Mouse (Mus musculus) WW6 (cell line): ENCODE measurements around the gene Auts2.

Experiments
- DNase-seq: peaks from one replicate; pipeline ENCODE4 v3.0.0-alpha.2; 2013; ENCODE audit warnings: low read depth, low spot score

Auts2 gene

GRCm38 (mm10) chr5:132500817-132501231 lies 42.3 kb downstream of the Auts2 start:
- DNase-seq: no peak

DNA sequence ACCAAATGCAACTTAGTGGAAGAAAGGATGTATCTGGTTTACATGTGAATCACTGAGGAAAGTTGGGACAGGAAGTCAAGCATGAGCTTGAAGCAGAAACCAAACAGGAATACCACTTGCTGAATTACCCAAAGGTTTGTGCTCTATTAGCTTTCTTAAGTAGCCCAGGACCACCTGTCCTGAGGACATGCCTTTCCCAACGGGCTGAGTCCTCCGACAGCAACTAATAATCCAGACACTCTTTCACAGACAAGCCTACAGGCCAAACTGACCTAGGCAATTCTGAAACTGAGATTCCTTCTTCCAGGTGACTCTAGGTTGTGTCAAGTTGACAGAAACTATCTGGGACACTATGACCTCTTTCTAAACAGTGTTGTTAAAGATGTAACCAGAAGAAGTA lies 44.2 kb downstream of the Auts2 start:
- no peak for DNase-seq

GRCm38 (mm10) chr5:132498045-132498444 lies 45.1 kb downstream of the Auts2 start:
- no peak for DNase-seq

GRCm38 (mm10) chr5:132492793-132493192 lies 50.4 kb downstream of the Auts2 start:
- DNase-seq: no peak

GRCm38 (mm10) chr5:132492040-132492439 lies 51.1 kb downstream of the Auts2 start:
- no peak for DNase-seq

DNA sequence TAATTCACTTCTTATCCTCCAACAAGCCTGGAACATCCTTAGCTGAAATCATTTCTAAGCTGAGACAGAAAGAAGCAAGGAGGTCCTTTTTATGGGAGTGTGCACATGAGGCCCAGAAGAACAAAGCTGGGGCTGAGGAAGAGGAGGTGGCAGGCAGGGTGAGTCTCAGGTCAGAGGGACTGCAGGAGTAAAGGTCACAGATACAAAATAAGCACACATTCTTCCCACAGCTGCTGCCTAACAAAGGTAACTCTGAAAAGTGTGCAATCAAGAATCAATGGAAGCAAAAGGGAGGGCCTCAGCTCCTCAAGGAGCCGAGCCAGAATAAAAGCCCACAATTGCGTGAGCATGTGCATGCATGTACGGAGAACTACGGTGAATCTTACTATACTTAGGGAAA lies 51.6 kb downstream of the Auts2 start:
- DNase-seq: no peak

- no peak for DNase-seq
Observed at GRCm38 (mm10) chr5:132490326-132490725, 52.8 kb downstream of the Auts2 start.

- DNase-seq: no peak
Observed at GRCm38 (mm10) chr5:132489736-132490313, 53.3 kb downstream of the Auts2 start.

- no peak for DNase-seq
Observed at GRCm38 (mm10) chr5:132486831-132487230, 56.3 kb downstream of the Auts2 start.

DNA sequence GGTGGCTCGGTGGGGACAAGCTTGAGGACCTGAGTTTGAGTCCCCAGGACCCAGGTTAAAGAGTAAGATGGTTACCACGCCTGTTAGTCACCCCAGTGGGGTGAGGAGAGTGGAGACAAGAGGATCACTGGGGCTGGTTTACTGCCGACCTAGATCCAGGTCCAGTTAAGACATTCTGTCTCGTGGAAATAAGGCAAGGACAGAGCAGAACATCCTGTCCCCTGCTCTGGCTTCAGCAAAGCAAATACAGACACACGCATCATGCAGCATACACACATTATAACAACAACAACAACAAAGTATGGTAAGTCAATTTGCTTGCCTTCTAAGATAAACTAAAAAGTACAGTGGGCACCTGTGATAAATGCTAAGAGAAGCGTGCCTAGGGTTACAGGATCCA lies 57.1 kb downstream of the Auts2 start:
- DNase-seq: no peak

GRCm38 (mm10) chr5:132485448-132485847 lies 57.7 kb downstream of the Auts2 start:
- DNase-seq: no peak

GRCm38 (mm10) chr5:132481476-132481875 lies 61.7 kb downstream of the Auts2 start:
- DNase-seq: no peak

- DNase-seq: no peak
Observed at GRCm38 (mm10) chr5:132480461-132480860, 62.7 kb downstream of the Auts2 start.

DNA sequence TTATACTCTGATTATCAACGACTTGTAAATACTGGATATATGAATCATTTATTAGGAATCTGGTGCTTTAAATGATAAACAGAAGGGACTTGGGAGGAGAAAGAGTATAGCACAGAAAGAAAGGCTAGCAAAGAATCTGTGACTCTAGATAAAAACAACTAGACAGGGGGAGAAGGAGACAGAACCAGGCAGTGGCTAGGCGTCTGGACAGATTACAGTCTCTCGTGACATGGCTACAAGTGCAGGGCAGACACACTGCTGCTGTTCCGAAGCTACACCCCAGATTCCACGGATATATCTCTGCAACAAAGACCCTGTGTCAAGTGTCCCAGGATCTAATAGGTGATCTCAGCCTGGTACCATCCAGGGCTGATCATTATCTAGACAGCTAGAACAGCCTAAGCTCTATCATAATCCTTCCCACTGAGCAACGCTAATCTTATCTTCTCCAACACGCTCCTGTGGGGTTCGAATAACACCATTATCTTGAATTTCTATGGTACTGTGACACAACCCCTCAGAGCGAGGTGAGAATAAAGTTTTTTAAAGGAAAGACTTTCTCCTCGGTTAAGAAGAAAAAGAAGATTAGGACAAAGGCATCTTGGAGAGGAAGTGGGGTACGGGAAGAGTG lies 63.8 kb downstream of the Auts2 start:
- DNase-seq: no peak

- DNase-seq: peak; percentile 36
Observed at GRCm38 (mm10) chr5:132477533-132477932, 65.6 kb downstream of the Auts2 start.

DNA sequence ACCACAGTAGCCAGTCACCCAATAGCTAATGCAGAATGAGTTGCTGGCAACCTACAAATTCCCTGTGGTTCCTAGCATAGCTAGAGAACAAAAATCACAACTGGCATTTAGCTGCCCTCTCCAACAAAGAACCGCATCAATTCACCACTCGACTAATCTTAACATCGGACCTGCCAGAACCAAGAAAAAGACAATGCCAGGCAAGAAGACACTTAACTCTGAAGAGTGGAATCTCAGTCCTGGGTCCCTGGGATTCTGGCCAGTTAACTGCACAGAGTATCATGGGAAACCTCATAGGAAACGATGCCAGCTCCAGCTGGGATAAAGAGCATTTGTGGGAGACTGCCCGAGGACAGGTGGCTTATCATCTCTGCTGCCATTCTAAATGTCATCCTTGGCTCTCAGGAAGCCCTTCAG lies 70.2 kb downstream of the Auts2 start:
- no peak for DNase-seq

DNA sequence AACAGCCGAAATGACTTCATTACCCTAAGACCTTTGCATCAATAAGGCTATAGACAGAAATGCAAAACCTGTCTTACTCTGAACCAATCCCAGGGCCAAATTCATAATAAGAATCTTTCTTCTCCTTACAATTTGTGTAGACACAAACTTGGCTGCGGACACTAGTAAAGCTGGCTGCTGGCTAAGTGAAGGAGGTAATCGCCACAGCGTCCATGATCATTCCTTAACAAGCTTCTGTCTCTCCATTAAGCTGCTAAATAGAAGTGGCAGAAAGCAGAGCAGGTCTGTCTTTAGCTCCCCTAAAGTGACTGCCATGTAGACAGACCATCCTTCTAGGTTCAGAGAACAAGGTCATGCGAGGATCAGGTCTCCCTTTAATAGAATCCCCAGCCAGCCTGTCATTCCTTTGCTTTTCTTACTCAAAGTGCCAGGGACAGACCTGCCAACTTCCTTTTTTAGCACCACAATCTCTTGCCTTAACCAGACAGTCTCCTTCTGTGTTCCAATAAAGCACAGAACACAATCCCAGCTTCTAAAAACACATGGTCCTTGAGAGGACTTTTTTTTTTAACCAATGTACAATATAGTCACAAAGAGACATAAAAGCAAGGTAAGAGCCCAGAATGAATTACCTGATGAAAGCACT lies 70.8 kb downstream of the Auts2 start:
- DNase-seq: no peak

DNA sequence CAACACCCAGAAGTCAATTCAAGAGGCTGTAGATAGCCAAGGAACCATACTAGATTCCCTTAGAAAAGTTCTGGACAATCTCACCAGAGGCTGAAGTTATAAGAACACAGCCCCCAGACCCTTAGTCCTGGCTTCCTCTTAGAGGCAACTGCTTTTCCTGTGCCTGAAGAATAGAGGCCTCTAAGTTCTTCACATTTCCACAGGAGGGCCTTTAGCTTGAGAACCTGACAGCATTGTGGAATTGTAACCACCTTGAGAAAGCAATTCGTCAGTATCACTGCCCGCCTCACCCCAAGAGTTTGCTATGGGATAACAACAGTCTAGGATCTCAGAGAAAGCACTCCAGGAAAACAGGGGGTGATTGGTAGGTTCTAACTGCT lies 75.8 kb downstream of the Auts2 start:
- DNase-seq: no peak

- DNase-seq: no peak
Observed at GRCm38 (mm10) chr5:132466427-132467363, 76.4 kb downstream of the Auts2 start.

GRCm38 (mm10) chr5:132462560-132462959 lies 80.6 kb downstream of the Auts2 start:
- no peak for DNase-seq

DNA sequence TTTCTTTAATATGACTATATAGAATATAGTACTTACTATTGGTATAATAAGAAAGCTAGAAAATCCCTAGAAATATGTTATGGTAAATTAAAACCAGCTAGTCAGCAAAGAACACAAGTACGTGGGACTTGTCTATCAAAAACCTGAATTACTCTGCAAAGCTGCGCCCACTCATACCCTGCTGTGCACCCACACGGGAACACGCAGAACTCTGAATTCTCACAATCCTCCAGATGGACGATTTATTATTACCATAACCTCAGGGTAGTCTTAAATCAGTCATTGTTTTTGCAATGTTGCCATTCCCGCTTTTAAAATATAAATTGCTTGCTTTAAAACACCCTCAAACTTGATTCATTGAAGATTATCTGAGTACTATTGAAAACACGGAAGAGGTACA lies 84.6 kb downstream of the Auts2 start:
- DNase-seq: no peak

DNA sequence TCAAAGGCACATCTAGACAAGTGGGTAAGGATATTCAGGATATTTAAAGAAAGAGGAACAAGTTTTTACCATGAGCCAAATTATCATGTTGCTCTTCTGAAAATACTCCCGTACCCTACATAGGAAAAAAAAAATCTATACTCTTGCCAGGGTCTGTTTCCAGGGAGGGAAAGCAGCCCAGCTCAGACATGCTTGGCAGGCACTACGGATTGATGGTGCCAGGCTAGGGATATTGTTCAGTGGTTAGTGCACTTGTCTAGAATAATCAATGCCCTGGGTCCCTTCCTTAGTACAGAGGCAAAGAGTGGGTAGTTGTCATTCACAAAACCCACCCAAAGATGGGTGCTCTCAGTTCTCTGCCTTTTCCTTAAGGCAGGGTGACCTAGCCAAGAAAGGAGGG lies 90.8 kb downstream of the Auts2 start:
- DNase-seq: no peak
